Mouse (Mus musculus): Measurements from ENCODE around the gene Rab38.
A peak's percentile ranks its signal among the peaks of the same experiment; 100 is the strongest.

Gene Rab38

DNA sequence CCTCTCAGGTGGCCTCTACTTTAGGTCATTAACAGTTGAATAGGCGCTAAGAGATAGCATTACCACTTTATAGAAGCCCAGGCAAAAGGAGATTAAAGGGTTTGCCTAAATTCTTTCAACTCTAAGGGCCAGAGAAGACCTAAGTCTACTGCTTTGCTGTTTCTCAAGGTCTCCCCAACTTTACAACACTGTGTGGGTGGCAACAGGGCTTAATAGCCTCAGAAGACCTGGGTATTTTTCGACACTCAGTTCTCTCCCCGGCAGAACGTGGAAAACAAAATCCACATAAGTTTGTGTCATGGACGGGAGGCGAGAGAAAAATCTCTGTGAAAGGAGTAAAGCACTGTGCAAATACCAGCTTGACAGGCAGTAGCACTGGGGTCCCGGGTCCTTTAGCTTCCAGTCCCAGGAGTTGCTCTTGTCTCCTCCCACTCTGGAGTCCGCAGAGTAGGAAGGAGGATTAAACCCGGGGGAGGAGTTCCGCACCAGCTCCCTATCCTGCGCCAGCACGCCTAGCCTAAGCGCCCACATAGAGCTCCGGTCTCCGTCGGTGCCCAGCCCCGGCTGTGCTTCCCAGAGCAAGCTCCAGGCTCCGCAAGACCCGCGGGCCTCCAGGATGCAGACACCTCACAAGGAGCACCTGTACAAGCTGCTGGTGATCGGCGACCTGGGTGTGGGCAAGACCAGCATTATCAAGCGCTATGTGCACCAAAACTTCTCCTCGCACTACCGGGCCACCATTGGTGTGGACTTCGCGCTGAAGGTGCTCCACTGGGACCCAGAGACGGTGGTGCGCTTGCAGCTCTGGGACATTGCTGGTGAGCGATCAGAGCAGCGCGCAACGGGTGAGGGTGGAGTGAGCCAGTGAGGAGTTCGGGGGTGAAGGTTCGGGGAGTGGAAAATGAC, at the start of gene Rab38:
Rab38 (plus strand) TSS at position 488 of the 906 bp plus-strand sequence.
- DNase-seq (ENCODE audit: low read depth, low spot score) = no peak

DNA sequence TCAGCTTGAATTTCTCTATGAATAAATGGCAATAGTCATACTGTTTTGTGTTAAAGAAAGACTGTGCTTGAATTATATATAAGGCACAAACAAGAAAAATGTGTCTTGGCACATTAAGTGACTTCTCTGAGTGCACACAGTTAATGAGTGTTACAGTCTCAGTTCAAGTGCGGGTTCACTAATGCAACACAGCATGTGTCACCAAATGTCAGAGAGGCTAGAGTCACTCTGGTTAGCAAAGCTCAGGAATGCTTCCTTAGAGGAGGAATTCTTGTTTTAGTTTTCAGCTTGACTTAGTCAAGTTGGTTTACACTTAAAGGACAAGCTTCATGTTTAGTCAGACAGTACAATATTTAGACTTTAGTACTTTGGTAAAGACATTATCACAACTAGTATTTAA, 35.5 kb upstream of the Rab38 start:
- DNase-seq (ENCODE audit: low read depth, low spot score) = no peak

DNA sequence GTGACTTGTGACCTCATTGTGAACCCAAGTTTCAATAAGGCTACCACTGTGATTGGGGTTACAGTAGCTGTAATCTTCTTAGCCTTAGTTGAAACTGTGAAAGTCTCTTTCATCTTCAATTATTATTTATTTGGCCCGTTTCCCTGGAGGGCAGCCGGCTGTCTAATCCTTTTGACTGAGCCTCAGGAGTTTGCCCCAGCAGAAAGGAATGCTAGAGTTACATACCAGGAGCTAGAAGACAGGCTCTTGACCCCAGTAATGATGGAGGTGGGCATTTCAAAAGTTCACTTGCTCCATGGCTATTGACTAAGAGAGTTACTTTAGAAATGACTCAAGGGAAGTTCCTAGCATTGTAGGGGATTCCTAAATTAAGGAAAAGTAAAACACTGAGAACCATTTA, 34.3 kb upstream of the Rab38 start:
- DNase-seq (ENCODE audit: low read depth, low spot score) = no peak

DNA sequence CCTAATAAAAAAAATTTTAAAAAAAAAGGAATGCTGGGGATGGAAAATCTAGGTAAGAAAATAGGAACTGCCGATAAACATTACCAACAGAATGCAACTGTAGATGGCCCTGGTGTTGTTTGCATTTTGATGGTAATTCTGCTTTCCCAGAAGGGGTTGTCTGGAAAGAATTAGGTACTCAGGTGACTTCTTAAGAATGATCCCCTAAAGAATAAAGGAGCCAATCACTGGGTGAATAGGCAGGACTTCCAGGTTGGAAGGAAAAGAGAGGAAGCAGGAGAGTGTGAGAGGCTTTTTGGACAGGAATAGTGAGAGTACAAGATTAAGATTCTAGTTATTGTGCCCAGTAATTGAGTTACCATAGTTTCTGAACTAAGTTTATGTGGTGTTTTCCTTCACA, 24.8 kb upstream of the Rab38 start:
- no peak for DNase-seq (ENCODE audit: low read depth, low spot score)

DNA sequence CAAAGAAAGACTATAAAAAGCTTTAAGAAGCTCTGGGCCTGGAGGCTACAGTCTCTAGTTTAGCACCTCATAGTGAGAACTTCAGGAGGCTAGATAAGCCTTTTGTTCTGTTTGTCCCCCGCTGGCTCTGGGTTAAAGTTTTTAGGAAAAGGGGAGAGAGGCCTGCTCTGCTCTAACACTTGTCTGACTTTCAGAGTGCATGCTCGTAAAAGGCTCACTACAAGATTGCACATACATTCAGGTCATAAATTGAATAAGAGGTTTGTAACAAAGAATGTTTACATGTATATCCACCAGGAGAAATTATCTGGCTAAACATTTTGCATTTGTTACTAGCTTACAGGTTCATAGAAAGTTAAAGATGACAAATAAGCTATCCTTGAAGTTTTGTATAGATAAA, 23.6 kb upstream of the Rab38 start:
- DNase-seq (ENCODE audit: low read depth, low spot score) = no peak

DNA sequence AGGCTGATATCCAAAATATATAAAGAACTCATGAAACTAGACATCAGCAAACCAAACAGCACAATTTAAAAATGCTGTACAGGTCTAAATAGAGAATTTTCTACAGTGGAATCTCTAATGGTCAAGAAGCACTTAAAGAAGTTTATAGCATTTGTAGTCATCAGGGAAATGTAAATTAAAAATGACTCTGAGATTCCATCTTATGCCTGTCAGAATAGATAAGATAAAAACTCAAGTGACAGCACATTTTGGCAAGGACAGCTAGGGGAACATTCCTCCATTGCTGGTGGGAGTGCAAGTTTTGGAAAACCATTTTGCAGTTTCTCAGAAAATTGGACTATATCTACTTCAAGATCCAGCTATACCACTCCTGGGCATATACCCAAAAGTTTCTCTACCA, 8.3 kb upstream of the Rab38 start:
- no peak for DNase-seq (ENCODE audit: low read depth, low spot score)

DNA sequence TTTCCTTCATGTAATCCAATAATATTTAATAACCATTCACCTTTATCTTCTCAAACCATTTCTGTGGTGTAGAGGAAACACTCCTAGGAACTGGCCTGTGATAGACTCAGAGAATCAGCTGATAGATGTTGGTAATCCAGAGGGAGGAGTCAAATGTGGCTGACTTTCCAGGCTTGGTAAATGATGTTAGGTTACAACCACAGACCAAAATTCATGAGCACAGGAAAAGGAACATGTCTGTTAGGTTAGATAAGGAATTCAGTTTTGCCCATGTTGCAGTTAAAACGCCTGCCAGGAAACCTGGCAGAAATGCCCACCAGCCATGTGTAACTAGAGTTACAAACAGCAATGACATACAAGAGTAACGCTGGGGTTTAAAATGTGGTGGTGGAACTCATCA, 6.2 kb upstream of the Rab38 start:
- no peak for DNase-seq (ENCODE audit: low read depth, low spot score)

DNA sequence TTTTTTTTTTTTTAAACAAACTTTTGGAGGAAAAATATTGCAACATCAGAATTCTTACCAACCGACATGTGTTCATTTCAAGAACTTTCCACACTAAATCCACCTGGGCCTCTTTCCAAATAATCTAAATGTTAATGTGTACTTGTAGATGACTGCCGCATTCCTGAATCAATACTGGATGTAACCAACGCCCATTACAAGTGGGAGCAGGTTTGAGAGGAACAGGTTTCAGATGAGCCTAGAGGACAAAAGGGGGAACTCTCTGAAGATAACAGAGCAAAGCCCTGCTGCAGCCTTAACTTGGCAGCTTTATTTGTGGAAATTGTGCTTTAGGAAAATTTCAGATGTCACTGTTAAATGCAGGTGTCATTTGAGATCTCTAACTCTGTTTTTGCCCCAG, 4.3 kb upstream of the Rab38 start:
- no peak for DNase-seq (ENCODE audit: low read depth, low spot score)

DNA sequence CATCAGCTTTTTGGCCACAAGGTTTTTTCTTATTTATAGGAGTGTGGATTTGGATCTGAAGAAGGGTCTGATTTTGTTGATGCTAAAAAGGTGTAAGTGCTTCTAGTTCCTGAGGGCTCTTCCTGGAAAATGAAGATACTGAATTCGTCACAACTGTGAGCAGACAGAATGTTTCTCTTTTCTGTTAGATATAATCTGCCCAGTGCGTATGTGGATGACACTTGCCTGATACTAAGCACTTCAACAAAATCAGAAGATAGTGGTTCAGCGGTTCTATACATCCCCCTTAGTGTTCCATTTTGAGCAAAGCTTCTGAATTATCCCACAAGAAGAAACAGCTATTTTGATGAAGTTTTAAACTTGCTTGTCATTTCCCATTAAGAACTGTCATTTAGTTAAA, 2.6 kb upstream of the Rab38 start:
- no peak for DNase-seq (ENCODE audit: low read depth, low spot score)

DNA sequence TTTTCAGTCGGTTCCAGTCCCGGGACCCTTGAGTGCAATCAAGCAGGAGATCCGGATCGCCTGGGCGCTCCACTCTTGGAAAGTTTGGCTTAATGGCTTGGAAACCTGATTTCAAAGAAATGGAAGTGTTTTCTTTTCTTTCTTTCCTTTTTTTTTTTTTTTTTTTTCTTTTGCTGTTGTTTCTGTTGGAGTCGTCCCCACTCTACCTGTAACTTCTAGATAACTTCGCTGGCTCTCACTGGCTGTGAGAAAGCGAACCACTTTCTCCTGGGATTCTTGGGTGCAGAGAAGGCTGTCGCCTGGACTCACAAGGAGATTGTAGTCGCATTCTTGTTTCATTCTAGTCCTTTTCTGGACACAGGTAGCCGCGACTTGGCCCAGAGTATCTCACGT, 615 bp downstream of the Rab38 start:
- no peak for DNase-seq (ENCODE audit: low read depth, low spot score)

DNA sequence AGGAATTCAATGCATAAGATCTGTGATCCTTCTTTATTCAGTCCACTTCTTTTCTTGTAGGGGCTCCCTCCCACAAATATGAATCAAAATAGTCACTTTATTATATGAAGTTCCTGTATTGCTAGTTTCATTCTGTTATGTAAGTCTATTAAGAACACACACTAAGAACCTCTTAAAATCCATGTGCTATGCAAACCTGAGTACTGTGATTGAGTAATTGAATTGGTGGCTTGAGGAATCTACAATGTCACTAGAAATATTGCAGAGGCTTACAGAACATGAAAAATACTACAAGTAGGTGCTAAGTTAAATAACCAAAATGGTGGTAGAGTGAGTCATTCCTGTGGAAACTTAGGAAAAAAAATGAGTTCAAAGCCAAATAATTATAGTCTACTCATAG, 10.2 kb downstream of the Rab38 start:
- DNase-seq (ENCODE audit: low read depth, low spot score) = no peak

DNA sequence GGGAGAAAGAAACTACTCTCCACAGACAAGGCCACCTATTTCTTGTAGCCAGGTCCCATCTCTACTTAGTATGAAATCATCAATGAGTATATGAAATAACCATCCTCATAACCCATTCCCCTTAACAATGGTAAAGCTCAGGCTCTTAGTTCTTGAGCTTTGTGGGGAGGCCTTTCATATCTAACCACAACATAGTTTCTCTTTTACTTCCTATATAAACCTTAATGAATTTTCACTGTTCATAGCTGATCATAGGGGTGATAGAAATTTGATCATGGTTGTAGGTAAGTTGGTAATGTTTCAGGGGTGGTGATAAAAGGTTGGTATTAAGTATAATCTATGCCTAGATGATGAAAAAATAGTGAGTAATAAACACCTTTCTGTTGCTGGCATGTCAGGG, 12.6 kb downstream of the Rab38 start:
- no peak for DNase-seq (ENCODE audit: low read depth, low spot score)

DNA sequence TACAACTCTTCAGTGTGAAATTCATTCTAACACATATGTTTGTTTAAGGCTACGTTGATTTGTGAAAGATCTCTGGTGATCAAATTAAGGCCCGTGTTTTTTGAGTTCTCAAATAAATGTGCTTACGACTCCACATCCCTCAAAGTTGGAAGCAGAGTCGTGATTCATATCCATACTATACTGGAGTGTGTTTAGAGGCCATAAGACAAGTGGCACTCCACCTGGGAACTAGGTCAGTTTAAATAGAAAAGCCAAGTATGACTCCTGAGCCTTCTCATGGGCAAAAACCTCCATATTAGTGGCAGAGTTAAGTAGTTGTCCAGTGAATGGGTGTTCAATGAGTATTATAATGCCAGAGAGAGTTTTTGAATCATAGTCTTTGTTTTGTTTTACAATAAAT, 13.4 kb downstream of the Rab38 start:
- DNase-seq (ENCODE audit: low read depth, low spot score) = no peak

DNA sequence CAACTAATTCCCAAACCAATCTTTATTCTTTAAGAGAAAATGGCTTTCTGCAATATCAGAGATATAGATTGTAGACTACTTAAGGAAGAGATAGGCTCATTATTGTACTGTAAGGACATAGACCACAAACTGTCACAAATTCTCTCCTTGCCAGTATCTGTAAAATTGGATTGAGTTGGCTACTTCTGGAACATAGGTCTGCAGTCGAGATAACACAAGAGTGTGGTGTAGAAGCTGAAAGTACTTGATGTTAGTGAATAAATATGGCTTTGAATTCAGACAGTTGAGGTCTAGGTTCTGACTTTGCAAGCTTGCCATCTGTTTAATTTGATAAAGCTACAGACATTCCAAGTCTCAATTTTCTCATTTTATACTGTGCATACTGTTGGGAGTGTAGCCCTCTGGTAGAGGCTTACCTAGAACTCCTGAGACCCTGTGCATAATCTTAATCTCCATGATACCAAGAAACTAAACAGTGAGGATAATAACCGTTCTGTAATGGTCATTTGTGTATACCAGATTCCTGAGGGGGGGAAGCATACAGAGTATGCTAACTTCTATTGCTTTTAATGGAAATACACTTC, 15.3 kb downstream of the Rab38 start:
- no peak for DNase-seq (ENCODE audit: low read depth, low spot score)

DNA sequence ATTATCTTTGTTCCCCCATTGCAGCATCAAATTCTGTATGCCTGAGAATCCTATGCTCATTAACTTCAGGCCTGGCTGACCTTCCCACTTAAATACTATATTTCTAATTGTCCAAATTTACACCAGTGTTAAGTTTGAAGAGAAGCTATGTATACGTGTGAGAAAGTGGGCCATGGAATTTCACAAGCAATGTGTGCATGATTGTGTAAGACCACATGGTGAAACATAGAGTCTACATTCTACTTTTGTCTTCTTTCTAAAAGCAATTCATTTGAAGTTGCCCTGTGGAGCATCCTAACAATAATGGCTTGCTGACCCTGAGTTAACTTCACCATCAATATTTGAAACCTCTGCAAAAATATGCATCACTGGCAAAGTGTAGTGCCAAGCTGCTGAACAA, 23.2 kb downstream of the Rab38 start:
- DNase-seq (ENCODE audit: low read depth, low spot score) = no peak

DNA sequence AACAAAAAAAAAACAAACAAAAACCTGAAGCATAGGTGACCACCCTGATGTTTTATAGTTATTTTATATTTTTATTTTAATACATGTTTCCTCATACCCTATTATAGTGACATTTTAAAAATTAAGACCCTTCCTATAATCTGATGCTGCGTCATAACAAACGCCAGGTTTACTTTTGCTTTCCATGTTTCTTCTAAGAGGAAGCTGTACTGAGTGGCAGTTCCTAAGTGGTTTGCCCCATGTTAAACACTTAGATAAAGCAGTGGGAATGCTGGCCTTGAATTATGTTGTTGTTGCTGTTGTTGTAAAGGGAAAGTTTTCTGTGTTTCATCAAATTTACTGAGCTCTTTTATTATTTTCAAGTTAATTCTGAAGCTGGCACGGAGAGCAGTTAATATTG, 27.8 kb downstream of the Rab38 start:
- no peak for DNase-seq (ENCODE audit: low read depth, low spot score)

DNA sequence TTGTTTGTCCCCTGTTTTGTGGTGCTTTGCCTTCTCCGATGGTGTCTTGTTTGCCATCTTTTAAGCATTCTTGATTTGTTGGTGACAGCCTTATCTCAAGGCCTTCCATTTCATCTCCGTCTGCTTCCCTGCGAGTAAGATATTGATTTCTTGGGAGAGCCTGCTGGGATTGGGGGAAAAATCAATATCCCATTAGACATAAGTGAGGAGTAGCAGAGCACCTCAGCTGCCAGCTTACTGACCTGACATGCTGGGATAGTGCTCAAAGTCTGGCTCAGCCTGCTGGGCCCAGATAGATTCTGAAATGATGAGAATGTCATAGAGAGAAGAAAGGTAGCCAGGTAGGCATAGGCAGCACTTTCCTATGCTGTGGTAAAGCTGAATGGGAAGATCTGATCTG, 37.7 kb downstream of the Rab38 start:
- no peak for DNase-seq (ENCODE audit: low read depth, low spot score)

DNA sequence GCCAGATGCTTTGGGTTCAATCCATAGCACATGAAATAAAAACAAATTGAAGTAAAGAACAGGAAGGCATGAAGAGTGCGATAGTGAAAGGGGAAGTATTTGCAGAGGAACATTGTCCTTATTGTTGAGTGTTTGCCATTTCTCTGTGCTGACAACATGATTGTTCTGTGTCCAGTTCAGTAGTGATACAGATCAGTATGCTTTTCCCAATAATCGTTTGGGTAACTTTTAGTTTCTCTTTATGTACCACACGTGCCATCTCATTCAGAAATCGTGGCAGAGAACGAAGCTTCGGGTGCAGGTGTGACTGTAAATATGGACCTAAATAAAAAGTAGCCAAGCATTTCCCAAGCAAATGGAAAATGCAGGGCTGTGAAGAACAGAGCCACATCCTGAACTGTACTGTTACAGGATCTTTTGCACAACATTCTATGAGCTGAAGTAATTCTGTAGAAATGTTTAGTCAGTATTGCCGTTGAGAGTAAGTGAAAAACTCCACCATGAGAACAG, 52.1 kb downstream of the Rab38 start:
- DNase-seq (ENCODE audit: low read depth, low spot score) = peak; percentile 10

DNA sequence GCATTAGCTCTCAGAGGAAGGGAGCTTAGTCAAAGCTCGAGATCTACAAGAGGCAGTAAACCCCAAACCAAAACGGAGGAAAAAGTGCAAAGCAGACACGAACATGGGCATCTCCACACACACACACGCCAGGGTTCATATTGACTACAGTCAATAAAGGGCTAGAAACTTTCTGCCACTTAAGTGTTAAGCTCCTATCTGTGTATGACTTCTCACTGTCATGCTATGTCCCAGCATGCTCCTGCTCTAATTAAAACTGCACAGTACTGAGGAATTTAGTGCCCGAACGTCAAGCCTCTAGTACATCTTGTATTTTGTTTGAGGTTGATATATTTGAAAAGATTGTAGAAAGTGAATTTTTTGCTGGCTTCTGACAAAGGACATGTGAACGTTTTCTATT, 52.6 kb downstream of the Rab38 start:
- no peak for DNase-seq (ENCODE audit: low read depth, low spot score)

DNA sequence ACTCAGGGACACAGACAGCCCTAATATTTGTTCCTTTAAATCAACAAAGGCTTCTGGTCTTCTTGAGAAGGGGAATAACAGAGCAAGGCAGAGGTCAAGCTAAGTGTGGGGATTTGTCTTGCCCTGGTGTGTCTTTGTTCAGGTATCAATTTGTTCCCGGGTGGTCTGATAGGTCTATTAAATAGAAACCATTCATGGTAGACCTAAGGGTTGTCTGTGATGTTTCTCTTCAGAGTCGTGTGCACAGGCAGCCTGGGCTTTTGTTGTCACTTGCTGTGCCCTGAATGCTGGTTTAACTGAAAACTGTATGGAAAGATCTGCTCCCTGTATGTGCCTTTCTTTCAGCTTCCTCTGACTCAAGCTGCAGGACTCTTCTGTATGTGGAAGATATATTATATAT, 60.9 kb downstream of the Rab38 start:
- DNase-seq (ENCODE audit: low read depth, low spot score) = no peak

DNA sequence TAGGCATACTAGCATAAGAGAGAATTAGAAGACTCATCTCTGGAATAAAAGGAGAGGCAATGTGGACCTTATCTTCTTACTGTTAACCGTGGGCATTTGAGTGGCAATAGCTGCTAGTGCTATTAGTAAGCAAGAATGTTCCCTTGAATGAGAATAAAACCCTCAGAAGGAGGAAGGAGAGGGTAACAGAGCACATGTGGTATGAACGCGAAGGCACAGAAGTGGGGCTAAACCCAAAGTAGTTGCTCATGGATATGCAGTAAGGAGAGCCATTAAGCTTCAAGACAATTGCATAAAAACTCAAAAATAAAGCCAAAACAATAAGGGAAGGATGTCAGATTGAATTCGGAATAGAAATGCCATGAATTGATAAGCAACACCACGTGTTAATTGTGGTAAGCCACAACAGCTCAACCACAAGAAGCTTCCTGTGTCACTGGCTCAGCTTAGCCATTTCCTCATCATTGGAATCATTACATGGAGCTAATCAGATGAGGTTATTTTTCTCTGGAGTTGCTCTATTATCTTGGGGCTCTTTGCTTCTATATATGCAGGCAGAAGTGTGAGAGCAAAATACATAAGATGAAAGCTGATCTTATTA, 72.2 kb downstream of the Rab38 start:
- DNase-seq (ENCODE audit: low read depth, low spot score) = no peak

DNA sequence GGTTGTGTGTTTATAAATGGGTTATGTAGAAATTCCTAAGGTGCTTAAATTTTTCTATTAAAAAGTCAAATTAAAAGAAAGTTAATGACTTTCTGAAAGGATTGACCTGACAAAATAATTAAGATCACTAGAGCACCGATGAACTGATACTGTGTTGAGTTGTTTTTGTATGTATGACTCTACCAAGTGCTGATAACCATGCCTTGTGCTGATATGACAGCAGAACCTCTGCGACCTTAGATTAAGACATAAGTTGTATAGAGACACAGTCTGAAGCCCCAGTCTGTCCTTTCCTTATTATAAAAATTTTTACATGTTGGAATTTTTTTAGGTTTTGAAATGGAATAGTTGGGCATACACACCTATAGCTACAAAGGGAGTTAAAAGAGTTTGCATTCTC, 79.7 kb downstream of the Rab38 start:
- DNase-seq (ENCODE audit: low read depth, low spot score) = no peak

DNA sequence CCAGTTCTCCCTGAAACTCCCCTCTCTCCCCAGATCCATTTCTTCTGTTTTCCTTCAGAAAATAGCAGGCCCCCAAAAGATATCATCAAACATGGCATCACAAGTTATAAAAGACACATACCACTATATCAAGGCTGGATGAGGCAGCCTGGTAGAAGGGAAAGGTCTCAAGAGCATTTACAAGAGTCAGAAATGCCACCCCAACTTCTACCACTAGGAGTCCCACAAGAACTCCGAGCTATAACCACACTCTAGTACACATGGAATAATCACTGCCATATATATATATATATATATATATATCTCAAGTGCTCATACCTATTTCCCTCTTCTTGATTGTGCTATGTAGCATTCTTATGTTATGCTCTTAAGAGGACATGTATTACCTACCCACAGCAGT, 92.4 kb downstream of the Rab38 start:
- peak; percentile 9 for DNase-seq (ENCODE audit: low read depth, low spot score)
